Mouse (Mus musculus) thymus, postnatal 10 days (tissue): ENCODE data around the gene Znrd1.
"Not testable (repeated sequence)": the region's sequence is repeated elsewhere in the genome, so short reads cannot be mapped to it uniquely, and the experiment has no call there.

Experiments used
- DNase-seq, 2 experiments: peaks; one replicate each; pipeline ENCODE4 v3.0.0; 2021; ENCODE audit warnings: low spot score in 2 of 2

The Znrd1 gene

GRCm38 (mm10) chr17:36957999-36958743 is at the start of gene Znrd1, which contains the start of gene Znrd1as:
TSS of gene Znrd1 (minus strand) at chr17:36958559.
TSS of gene Znrd1as (plus strand) at chr17:36958592.
- DNase-seq: peak; percentile 83 to 84

- DNase-seq: no peak
Observed at GRCm38 (mm10) chr17:37003366-37003765, 45.0 kb upstream of the Znrd1 start.

- DNase-seq: no peak
Observed at GRCm38 (mm10) chr17:37002364-37003330, 44.3 kb upstream of the Znrd1 start.

- DNase-seq: no peak
Observed at GRCm38 (mm10) chr17:37000863-37001262, 42.5 kb upstream of the Znrd1 start, which contains the start of gene Zfp57. TSS of gene Zfp57 (plus strand) at chr17:37001163.

- no peak for DNase-seq
Observed at GRCm38 (mm10) chr17:36998477-36998876, 40.1 kb upstream of the Znrd1 start.

GRCm38 (mm10) chr17:36997033-36997735 is 38.8 kb upstream of the Znrd1 start:
- DNase-seq: peak; percentile 19 to 76

GRCm38 (mm10) chr17:36995448-36995847 is 37.1 kb upstream of the Znrd1 start:
- DNase-seq: no peak

GRCm38 (mm10) chr17:36994528-36994927 is 36.2 kb upstream of the Znrd1 start:
- DNase-seq: no peak

GRCm38 (mm10) chr17:36993770-36994325 is 35.5 kb upstream of the Znrd1 start:
- DNase-seq: no peak

- no peak for DNase-seq
Observed at GRCm38 (mm10) chr17:36992336-36993104, 34.2 kb upstream of the Znrd1 start.

GRCm38 (mm10) chr17:36990630-36991029 is 32.3 kb upstream of the Znrd1 start:
- DNase-seq: not testable (repeated sequence)

- DNase-seq: no peak
Observed at GRCm38 (mm10) chr17:36989437-36989836, 31.1 kb upstream of the Znrd1 start, which contains the start of gene H2-M5. TSS of gene H2-M5 (minus strand) at chr17:36989537.

- DNase-seq: no peak
Observed at GRCm38 (mm10) chr17:36988475-36988874, 30.1 kb upstream of the Znrd1 start.

- DNase-seq: no peak
Observed at GRCm38 (mm10) chr17:36982253-36983155, 24.1 kb upstream of the Znrd1 start.

- no peak for DNase-seq
Observed at GRCm38 (mm10) chr17:36981845-36982244, 23.5 kb upstream of the Znrd1 start.

GRCm38 (mm10) chr17:36981221-36981813 is 23.0 kb upstream of the Znrd1 start, which contains the start of gene 2410137M14Rik:
TSS of gene 2410137M14Rik (minus strand) at chr17:36981237.
- DNase-seq: no peak

GRCm38 (mm10) chr17:36973271-36973787 is 15.0 kb upstream of the Znrd1 start:
- no peak for DNase-seq

- peak in 1 of 2 experiments; percentile 12 for DNase-seq
Observed at GRCm38 (mm10) chr17:36972791-36973190, 14.4 kb upstream of the Znrd1 start.
